Mouse (Mus musculus) layer of hippocampus, adult 11-12 months (tissue): ENCODE data around the gene Ppp4r1.

Source experiments
- DNase-seq: peaks from one replicate; pipeline ENCODE4 v3.0.0; 2022; ENCODE audit warnings: low spot score

Ppp4r1 gene

DNA sequence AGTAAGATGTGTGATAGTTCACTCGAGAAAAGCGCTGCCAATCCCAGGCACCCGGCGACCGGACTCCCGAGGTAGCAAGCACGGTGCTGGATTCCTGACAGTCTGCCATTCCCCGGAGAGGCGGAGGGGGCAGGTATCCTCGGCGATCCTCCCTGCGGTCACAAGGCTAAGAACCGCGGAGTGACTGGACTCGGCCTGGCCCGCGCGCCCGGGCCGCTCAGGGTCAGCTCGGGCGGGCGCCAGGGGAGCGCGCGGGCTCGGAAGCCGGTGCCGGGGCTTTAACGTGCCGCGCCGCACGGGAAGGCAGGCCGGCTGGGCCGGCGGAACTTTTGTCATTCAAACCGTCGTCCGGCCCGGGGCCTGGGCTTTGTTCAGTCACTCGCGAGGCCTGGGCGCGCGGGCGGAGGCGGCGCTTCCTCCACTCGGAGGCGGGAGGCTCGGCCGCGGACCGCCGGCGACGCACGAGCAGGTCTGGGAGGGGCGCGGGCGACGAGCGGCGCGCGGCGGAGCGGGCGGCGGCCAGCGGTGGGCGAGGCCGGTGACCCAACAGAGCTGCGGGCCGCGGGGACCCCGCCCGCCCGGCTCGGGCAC is at the start of gene Ppp4r1:
TSS of gene Ppp4r1 (plus strand) at position 23 of the 591 bp plus-strand sequence.
- peak; percentile 74 for DNase-seq

GRCm38 (mm10) chr17:65732666-65733065 is 49.7 kb upstream of the Ppp4r1 start:
- DNase-seq = no peak

GRCm38 (mm10) chr17:65735088-65735487 is 47.3 kb upstream of the Ppp4r1 start:
- DNase-seq = no peak

DNA sequence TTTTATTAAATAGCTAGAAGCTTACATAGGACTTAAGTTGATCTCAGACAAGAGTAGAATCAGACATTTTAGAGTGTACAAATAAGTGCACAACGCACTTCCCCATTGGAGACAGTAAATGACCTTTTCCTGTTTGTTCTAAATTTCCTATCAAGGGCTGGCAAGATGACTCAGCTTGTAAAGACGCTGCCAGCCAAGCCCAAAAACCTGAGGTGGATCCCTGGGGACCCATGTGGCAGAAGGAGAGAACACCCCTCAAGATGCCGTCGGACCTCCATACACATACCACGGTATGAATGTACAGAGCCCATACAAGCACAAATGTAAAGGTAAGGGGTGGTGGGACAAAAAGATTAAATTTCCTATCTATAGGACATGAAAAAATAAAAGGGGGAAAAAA is 45.2 kb upstream of the Ppp4r1 start:
- no peak for DNase-seq

DNA sequence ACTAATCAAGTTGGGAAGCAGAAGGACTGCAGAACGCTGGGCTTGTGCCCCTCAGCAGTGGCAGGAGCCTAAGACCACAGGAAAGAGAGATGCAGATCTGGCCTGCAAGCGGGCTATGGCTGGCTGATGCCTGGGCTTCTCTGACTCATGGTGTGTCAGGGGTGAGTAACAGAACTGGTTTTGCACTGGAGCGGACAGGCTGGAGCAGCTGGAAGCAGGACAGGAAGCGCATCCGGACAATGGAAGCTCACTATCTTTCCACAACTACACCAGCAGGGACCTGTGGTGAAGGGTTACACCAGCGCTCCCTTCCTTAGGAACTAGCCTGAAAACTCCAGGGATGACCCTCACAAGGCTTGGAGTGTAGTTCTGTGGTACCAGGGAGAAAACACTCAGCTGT is 44.8 kb upstream of the Ppp4r1 start:
- no peak for DNase-seq

DNA sequence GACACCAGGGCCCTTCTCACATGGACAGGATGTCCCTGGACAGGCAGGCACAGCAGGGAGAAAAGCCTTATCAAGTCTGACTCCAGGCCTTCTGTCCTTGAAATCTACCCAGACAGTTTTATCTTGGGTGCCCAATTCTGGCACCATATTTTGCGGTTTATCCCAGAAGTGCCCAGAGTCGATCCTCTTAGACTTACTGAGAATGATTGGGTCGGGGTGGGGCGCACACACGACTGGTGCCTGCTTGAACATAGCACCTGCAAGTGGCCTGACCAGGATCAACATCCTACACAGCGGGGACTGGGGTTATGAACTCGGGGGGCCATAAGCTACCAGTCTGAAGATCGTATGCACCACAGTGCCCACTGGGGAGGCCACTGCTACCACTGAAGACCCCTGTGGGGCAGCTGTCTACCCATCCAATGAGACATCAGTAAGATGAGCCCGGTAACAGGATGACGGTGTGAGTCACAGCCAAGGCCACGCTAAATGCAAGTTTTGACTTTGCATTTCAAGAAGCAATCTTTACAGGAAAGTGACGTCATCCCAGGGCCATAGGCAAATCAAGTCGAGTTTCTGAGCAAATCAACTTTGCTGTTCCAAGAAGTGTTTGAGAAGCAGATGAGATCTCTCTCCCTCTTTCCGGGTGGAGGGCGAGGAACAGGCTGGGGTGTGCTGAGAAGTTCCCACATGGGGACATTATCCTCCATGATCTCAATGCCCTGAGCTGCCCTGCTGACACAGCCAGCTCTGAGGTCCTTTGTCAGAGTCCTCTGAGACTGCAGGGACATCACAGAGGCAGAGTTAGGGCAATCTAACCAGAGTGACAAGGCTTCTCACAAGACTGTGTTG is 42.3 kb upstream of the Ppp4r1 start:
- DNase-seq = no peak

DNA sequence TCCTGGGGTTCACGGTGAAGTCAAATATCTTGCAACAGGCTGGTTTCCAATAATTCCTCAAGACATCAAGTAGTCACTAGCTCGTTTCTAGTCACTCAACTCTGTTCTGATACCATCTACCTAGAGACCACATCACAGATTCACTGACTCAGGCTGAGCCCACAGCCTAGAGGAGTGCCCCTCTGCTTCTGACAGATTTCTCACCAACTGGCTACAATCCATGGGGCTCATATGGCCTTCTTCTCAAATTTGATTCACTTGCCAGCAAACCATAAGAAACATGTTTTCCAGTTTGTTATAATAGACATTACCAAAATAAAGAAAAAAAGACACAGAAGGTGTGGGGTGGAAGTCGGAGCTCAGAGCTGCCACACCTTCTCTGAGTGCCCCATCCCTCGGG is 40.8 kb upstream of the Ppp4r1 start:
- DNase-seq = no peak

- DNase-seq = peak; percentile 43
Observed at GRCm38 (mm10) chr17:65742245-65742905, 40.0 kb upstream of the Ppp4r1 start.

- no peak for DNase-seq
Observed at GRCm38 (mm10) chr17:65742969-65743368, 39.4 kb upstream of the Ppp4r1 start.

- peak; percentile 32 for DNase-seq
Observed at GRCm38 (mm10) chr17:65743664-65744330, 38.6 kb upstream of the Ppp4r1 start.

DNA sequence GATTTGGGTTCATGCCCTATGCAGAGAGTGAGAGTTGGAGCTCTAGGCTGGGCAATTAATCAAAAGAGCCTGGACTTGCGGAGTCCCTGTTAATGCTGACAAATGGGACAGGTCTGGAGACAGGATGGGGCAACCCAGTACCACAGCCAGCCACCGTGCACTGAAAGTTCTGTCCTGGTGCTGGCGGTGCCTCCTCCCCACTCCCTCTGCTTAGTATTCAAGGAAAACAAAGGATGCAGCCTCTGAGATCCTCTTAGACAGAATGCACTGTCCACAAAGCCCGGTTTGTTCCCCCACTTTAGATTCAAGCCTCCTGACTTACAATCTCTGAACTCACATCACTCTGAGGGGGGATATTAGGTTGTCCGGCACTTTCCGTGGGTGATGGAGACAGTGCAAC is 36.1 kb upstream of the Ppp4r1 start:
- DNase-seq = peak; percentile 45

- no peak for DNase-seq
Observed at GRCm38 (mm10) chr17:65748997-65749396, 33.4 kb upstream of the Ppp4r1 start.

DNA sequence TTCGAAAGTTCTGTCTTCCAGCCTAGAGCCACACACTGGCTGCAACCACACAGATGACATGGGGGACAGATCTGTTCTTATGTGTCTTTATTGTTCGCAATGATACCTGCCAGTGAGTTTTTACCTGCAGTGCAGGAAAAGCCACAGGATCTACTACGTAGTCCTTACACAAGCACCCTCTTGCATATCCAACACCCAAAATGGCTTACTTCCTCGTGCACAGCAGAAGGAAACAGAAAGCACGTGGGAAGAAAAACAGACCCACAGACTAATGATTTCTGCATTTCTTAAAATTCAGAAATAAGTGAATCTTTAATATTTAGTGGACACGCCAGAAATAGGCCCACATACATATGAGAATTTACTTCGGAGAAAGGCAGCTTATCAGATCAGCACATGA is 32.6 kb upstream of the Ppp4r1 start:
- no peak for DNase-seq

DNA sequence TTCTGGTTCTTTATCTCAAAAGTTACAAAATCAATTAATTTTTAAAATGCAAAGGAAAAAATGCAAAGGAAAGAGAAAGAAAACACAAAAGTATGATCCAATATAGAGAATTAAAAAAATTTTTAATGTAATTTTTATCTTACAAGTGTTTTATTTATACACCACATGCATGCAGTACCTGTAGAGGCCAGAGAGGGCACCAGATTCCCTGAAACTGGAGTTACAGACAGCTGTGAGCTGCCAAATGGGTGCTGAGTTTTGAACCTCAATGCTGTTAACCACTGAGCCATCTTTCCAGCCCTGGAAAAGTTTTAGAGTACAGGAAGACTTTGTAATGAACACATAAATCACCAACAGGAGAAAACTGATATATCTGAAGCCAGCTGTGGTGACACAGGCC is 32.1 kb upstream of the Ppp4r1 start:
- DNase-seq = no peak

DNA sequence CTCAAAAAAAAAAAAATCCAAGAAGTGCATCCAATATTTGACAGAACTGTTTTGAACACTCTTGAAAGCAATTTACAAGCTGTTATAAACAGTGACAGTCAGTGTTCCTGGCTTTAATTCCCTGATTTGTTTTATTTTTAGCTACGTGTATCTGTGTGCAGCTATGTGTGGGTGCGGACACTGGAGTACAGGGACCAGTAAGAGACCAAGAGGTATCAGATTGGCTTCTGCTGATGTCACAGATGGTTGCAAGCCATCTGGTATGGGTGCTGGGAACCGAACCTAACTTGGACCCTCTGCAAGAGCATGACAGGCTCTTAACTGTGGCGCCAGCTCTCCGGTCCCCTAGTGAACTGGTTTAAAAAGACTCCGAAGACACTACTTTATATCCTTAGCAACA is 29.2 kb upstream of the Ppp4r1 start:
- no peak for DNase-seq

GRCm38 (mm10) chr17:65755857-65756256 is 26.5 kb upstream of the Ppp4r1 start:
- DNase-seq = no peak

DNA sequence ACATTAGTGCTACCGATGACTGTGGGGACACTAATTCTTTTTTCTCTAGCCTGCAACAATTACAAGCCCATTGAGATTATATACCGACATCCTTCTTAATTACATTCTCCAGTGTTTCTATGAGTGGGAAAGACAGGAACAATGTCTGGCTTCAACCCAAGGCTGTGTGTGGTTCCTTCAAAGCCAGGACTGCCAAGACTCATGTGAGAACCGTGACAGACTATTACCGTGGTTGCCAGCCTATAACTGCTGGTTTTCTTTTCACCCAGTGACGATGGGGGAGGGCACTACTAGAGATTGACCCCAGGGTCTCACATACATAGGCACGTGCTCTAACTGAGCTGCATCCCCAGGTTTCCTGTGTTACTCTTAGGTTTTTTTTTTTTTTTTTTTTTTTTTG is 25.2 kb upstream of the Ppp4r1 start:
- DNase-seq = no peak

- no peak for DNase-seq
Observed at GRCm38 (mm10) chr17:65763221-65763620, 19.2 kb upstream of the Ppp4r1 start.

DNA sequence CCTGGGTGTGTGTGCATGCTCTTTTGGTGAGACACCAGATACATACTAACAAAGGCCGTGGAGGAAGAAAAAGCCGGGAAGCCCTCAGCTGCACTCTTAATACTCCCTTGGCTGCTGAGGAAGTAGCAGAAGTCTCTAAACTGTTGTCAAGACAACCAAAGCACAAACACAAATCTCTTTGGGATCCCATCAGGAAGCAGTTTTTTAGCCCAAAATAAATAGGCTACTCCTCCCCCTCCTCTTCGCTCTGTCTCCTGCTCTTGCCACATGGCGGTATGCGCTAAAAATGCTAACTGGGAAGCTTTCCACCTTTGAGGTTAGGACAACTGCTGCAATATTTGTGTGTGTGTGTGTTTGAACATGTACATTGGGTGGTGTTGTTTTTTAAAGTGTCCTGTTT is 13.9 kb upstream of the Ppp4r1 start:
- DNase-seq = peak; percentile 62

- no peak for DNase-seq
Observed at GRCm38 (mm10) chr17:65770982-65771915, 11.1 kb upstream of the Ppp4r1 start.
